Mouse (Mus musculus) heart, embryonic 15.5 days (tissue): ENCODE measurements around the gene Mycbpap. TPM values are rescaled to one million over a fixed set of nuclear protein-coding genes. Genes with fewer than 3 reads are reported as not detected.

Source experiments
- ATAC-seq: fragments of 200-750 bp; cut with Nextera tagmentation; replicated peaks from 2 replicates; pipeline ENCODE4 v1.8.0; 2017; ENCODE audit warnings: low read depth, moderate TSS enrichment; ENCODE audit not compliant: insufficient number of reproducible peaks, insufficient read depth, low FRiP score
- H3K27ac ChIP-seq: fragments of 300-500 bp; sonication (generic); 2 replicates; pipeline ENCODE4 v1.5.1; 2015; ENCODE audit warnings: mild to moderate bottlenecking, inconsistent platforms
- H3K27me3 ChIP-seq: fragments of 300-500 bp; sonication (generic); 2 replicates; pipeline ENCODE4 v1.6.1; 2015; ENCODE audit warnings: inconsistent platforms
- H3K36me3 ChIP-seq: fragments of 300-500 bp; sonication (generic); 2 replicates; pipeline ENCODE4 v1.6.1; 2015; ENCODE audit warnings: mild to moderate bottlenecking, inconsistent platforms
- H3K4me1 ChIP-seq: fragments of 300-500 bp; sonication (generic); replicated peaks from 2 replicates; pipeline ENCODE4 v1.6.1; 2015; ENCODE audit warnings: inconsistent platforms
- H3K4me2 ChIP-seq: fragments of 300-500 bp; sonication (generic); 2 replicates; pipeline ENCODE4 v1.6.1; 2015; ENCODE audit warnings: inconsistent platforms, mild to moderate bottlenecking, moderate library complexity
- H3K4me3 ChIP-seq: fragments of 300-500 bp; sonication (generic); 2 replicates; pipeline ENCODE4 v1.5.1; 2015; ENCODE audit warnings: mild to moderate bottlenecking, inconsistent platforms
- H3K9ac ChIP-seq: fragments of 300-500 bp; sonication (generic); 2 replicates; pipeline ENCODE4 v1.6.1; 2015; ENCODE audit warnings: mild to moderate bottlenecking, inconsistent platforms
- H3K9me3 ChIP-seq: fragments of 300-500 bp; sonication (generic); replicated peaks from 2 replicates; pipeline ENCODE4 v1.6.1; 2016; ENCODE audit warnings: inconsistent platforms
- WGBS: fragments of 180-500 bp; shearing (Covaris S2); methylation state at CpG from one replicate; pipeline ENCODE4 v1.1.7; 2015; ENCODE audit warnings: mixed read lengths; 5-methylcytosine and 5-hydroxymethylcytosine counted together
- polyA plus RNA-seq: library from polyadenylated mRNA; unstranded; fragments of >200 nt; fragmentation: Nextera tagmentation; extraction: Ambion mirVana; gene quantifications from 2 replicates; pipeline ENCODE4 v1.2.1, GENCODE M21; 2015

Gene Mycbpap
- polyA plus RNA-seq, 1 experiment from 2014 or later, result 6.1 TPM

DNA sequence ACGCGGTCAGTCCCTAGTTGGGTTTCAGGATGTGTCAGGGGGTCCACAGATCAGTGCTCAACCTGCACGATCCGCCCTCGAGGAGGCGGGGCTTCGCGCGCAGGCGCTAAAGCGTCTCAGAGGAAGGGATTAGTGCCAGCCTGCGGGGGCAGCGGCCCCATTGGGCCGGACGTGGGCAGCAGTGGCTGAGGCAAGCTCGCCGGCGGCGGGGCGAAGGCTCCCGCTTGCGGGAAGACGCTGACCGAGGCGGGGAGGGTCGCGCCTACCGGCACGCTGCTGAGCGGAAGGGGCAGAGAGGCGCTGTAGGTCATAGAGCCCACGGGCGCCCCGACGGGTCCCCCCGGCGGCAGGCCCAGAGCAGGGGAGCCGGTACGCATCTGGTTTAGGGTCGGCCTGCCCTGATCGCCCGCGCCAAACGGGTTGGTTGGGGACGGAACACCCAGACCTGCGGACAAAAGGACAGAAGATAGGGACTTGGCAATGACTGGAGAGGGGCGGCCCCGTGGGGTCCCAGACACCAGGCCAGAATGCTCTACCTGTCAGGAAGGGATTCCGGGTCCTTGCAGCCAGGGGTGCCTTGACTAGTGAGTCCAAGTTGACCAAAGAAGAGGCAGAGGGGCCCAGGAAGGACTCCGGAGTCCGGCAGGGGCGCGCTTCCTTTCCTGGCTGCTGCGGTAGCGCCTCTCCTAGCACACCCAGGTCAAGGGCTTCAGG, 30.4 kb downstream of the Mycbpap start:
- Histone ChIP-seq H3K36me3 (peaks cover 11% of the 10 kb centered on the region; the same call in 1 of the 2 replicates), H3K4me2 (peak overlapping the region; percentile 66), H3K27me3 (peaks cover 50% of the 10 kb centered on the region), H3K9ac (peak overlapping the region; percentile 46), H3K9me3 (no peaks in the 10 kb centered on the region), H3K4me3 (peak overlapping the region; percentile 49), H3K27ac (no peak overlapping the region), H3K4me1 (peaks cover 28% of the 10 kb centered on the region)
- ATAC-seq, result no peak
- 17% methylated on average over 55 of the region's 55 CpGs for WGBS

DNA sequence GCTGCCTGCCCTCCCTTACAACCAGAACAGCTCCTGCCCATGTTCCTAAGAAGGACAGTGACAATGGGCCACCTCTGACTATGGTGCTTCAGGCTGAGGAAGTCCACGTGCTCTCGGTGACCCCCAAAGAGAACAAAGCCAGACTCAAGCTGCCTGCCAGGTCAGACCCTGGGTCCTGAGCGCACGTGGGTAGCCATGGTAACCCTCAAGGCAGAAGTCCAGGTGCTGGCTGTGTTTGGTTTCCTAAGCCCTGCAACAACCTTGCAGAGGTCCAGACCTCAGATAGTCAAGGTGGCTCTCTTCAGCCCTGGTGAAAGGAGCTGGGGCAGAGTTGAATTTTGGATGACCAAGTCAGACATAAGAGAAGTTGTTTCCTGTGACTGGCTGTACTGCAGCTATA, 31.8 kb downstream of the Mycbpap start:
- H3K36me3 ChIP-seq, result peaks cover 11% of the 10 kb centered on the region; the same call in 1 of the 2 replicates
- no peaks in the 10 kb centered on the region for H3K9me3 ChIP-seq
- H3K9ac ChIP-seq, result no peak overlapping the region
- peaks cover 21% of the 10 kb centered on the region for H3K4me1 ChIP-seq
- no peak overlapping the region for H3K4me2 ChIP-seq
- no peak overlapping the region for H3K27ac ChIP-seq
- no peak for ATAC-seq
- H3K27me3 ChIP-seq, result peaks cover 61% of the 10 kb centered on the region
- WGBS, result 54% methylated on average over 4 of the region's 4 CpGs
- H3K4me3 ChIP-seq, result no peak overlapping the region

DNA sequence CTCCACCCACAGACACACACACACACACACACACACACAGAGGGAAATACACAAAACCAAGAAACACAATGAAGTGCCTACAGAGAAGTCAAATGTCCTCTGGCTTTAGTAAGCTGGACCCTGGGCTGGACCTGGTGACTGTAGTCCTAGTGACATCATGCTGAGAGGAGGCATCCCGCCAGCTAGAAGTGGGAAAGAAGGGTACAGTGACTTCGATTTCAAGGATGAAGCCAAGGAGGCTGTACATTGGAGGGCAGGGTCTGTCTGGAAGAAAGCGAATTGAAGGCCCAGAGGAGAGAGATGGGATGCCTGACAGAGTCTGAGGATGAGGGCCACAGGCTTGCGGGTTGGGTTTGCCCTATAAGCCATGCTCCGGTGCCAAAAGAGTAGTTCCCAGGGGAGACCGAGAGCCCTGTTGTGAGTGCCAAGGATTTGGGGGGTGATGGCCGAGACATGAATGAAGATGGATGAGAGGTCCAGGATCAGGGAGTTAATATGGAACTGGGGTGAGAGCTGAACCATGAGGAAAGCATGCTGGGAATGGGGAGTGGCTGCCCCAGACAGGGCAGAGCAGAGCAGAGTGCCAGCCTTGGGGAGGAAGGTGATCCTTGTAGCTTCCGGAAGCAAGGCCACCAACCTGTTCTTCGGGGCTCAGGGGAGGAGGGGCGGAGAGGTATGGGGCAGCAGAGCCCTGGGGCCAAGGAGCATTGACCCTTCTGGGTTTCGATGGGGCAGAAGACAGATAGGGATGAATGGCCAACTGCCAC, 32.6 kb downstream of the Mycbpap start:
- no peak overlapping the region for H3K27ac ChIP-seq
- WGBS, result 81% methylated on average over 11 of the region's 11 CpGs
- H3K36me3 ChIP-seq, result peaks cover 6% of the 10 kb centered on the region; the same call in 1 of the 2 replicates
- no peaks in the 10 kb centered on the region for H3K9me3 ChIP-seq
- no peak overlapping the region for H3K4me2 ChIP-seq
- no peak overlapping the region for H3K9ac ChIP-seq
- peaks cover 18% of the 10 kb centered on the region for H3K4me1 ChIP-seq
- peaks cover 61% of the 10 kb centered on the region for H3K27me3 ChIP-seq
- no peak overlapping the region for H3K4me3 ChIP-seq
- ATAC-seq, result no peak

DNA sequence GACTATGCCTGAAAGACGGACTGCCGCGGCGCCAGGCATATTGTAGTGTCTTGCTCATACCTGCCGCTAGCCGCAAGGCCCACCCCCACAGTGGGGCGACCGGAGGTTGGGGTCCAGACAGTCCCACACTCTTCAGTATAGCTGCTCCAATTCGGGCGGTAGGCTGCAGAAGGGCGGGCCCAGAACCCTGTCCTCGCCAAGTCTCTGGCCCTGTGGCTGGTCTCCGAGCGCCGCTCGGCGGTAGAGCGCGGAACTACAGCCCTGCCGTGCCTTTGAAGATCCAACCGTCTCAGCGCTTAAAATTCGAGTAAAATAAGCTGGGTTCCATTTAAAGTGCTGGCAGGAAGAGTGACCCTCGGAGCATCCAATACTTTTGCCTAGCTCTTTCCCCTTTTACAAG, 35.5 kb downstream of the Mycbpap start, which contains the start of gene Spata20:
Spata20 (minus strand) TSS at position 179 of the 400 bp plus-strand sequence.
- peak; percentile 48; the same call in 1 of the 2 replicates for ATAC-seq
- 3% methylated on average over 24 of the region's 24 CpGs for whole genome bisulfite sequencing
- Histone ChIP-seq H3K4me1 (peaks cover 9% of the 10 kb centered on the region), H3K9me3 (no peaks in the 10 kb centered on the region), H3K36me3 (0 out of 2 replicates have a peak, but pooled peaks cover 5% of the 10 kb centered on the region), H3K4me2 (peak within 1 kb of the TSS; percentile 56), H3K27ac (no peak within 1 kb of the TSS), H3K9ac (0 out of 2 replicates have a peak within 1 kb of the TSS, but pooled peaks have one; percentile 16), H3K4me3 (peak within 1 kb of the TSS; percentile 27), H3K27me3 (peaks cover 46% of the 10 kb centered on the region)

DNA sequence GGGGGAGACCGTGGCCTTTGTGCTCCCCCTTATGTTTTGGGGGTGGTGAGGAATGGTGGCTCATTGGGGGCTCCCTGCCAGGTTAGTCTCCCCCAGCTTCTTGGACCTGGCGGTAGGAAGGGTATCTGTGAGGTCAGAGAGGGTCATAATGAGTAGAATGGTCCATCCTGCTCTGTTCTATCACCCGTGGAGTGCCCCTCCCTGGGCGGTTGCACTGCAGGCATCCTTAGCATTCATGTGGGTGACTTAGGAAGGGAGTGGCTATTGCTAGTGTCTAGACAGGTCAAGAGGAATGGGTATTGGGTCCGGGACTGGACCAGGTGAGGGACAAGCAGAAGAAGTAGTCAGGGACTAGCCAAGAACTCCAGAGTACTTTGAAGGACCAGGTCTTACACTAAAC, 36.3 kb downstream of the Mycbpap start:
- Histone ChIP-seq H3K4me2 (no peak overlapping the region), H3K36me3 (no peaks in the 10 kb centered on the region), H3K9ac (no peak overlapping the region), H3K27ac (no peak overlapping the region), H3K4me3 (no peak overlapping the region), H3K4me1 (peaks cover 5% of the 10 kb centered on the region), H3K27me3 (peaks cover 40% of the 10 kb centered on the region), H3K9me3 (no peaks in the 10 kb centered on the region)
- ATAC-seq, result no peak
- WGBS, result 66% methylated on average over 5 of the region's 5 CpGs

DNA sequence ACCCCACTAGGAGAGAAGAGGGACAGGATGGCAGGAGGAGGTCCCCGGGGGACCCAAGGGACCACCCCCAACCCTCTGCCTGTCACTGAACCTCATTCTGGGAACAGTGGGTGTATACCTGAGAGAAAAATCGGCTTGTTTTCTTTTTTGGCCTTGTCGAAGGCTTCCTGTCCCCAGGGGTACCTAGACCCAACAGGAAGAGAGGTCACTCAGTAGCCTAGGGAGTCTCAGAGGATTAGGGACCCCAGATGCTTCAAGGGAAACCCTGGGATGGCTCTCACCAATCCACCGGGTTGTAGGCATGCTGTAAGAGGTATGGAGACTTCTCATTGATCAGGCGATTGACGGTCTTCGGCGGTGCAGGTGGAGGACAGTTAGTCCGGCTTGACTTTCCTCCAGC, 36.9 kb downstream of the Mycbpap start:
- H3K4me1 ChIP-seq, result peaks cover 5% of the 10 kb centered on the region
- H3K4me3 ChIP-seq, result no peak overlapping the region
- H3K27me3 ChIP-seq, result peaks cover 35% of the 10 kb centered on the region
- no peak overlapping the region for H3K4me2 ChIP-seq
- H3K36me3 ChIP-seq, result no peaks in the 10 kb centered on the region
- no peak overlapping the region for H3K9ac ChIP-seq
- H3K27ac ChIP-seq, result no peak overlapping the region
- ATAC-seq, result no peak
- H3K9me3 ChIP-seq, result no peaks in the 10 kb centered on the region
- 88% methylated on average over 9 of the region's 9 CpGs for WGBS

DNA sequence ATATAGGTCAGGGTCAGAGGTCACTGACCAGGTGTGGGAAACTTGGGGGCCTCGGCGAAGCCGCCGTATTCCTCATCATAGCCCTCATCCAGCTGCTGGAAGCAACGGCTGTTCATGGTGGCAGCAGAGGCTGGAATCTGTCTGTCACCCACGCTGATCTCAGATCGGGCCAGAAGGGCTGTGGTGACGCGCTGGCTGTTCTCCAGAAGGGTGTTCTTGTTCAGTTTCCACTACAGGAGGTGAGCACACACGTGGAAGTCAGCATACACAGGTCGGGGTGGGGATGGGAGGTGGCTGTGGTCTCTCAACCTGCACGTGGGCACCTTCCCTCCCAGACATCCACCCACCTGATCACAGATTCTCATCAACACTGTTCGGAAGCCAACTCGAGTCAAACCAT, 37.6 kb downstream of the Mycbpap start:
- Histone ChIP-seq H3K4me3 (no peak overlapping the region), H3K4me2 (no peak overlapping the region), H3K27me3 (peaks cover 36% of the 10 kb centered on the region), H3K9ac (no peak overlapping the region), H3K9me3 (no peaks in the 10 kb centered on the region), H3K4me1 (peaks cover 5% of the 10 kb centered on the region), H3K27ac (no peak overlapping the region), H3K36me3 (no peaks in the 10 kb centered on the region)
- ATAC-seq, result no peak
- WGBS, result 67% methylated on average over 14 of the region's 14 CpGs

DNA sequence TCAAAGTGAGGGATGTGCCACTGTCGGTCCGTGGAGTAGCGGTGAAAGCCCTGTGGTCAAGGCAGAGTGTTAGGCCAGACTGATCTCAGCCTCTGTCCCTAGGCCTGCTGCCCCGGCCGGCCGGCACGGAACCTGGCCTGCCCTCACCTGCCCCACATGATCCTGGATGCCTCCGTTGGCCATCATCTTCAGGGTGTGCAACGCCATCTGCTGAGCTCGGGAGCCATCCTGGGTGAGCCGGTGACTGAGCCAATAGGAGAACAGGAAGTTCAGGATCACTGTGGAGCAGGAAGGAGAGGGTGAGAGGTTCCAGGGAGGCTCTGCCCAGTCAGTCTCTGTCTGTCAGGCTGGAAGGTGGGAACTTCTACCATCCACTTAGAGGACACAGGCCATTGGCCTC, 38.1 kb downstream of the Mycbpap start:
- H3K9me3 ChIP-seq, result no peaks in the 10 kb centered on the region
- no peak overlapping the region for H3K9ac ChIP-seq
- no peak for ATAC-seq
- peaks cover 39% of the 10 kb centered on the region for H3K27me3 ChIP-seq
- peaks cover 5% of the 10 kb centered on the region for H3K4me1 ChIP-seq
- H3K4me2 ChIP-seq, result no peak overlapping the region
- no peak overlapping the region for H3K4me3 ChIP-seq
- H3K36me3 ChIP-seq, result no peaks in the 10 kb centered on the region
- 71% methylated on average over 11 of the region's 11 CpGs for WGBS
- no peak overlapping the region for H3K27ac ChIP-seq

DNA sequence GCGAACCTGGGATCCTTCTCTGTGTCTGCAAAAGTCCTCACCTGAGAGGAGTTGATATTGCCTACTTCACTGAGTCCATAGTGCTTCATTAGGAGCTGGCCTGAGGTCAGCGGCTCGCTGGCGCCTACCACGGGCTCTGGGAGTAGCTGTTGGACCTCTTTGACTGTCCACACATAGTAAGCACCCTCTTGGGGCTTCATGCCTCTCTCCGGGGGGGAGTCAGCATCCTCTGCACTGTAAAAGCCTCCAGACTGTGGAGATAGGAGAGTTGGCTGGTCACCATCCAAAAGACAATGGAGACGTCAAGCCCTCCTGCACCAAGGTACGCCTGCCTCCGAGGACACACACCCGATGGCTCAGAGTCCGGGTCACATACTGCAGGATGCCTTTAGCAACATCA, 38.8 kb downstream of the Mycbpap start:
- H3K4me3 ChIP-seq, result no peak overlapping the region
- 86% methylated on average over 11 of the region's 11 CpGs for WGBS
- no peaks in the 10 kb centered on the region for H3K36me3 ChIP-seq
- H3K27me3 ChIP-seq, result peaks cover 40% of the 10 kb centered on the region
- H3K9me3 ChIP-seq, result no peaks in the 10 kb centered on the region
- H3K9ac ChIP-seq, result no peak overlapping the region
- no peak overlapping the region for H3K27ac ChIP-seq
- ATAC-seq, result no peak
- no peak overlapping the region for H3K4me2 ChIP-seq
- peaks cover 5% of the 10 kb centered on the region for H3K4me1 ChIP-seq

DNA sequence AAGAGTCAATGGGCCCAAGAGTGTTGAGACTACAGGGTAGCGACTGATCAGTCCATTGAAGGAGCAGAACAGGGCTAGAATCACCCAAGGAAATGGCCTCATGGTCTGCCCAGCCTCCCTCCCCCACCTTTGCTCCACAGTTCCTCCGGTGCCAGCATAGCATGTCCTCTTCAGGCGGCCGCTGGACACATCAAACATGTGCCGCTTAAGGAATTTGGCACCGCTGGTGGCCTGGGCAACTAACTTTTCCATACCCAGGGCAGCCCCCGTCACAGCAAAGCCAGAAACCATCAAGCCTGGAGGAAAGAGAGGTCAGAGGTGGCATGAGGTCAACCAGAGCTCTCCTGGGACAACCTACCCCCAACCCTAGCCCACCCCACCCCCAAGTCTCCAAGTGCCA, 39.6 kb downstream of the Mycbpap start:
- WGBS, result 87% methylated on average over 7 of the region's 7 CpGs
- Histone ChIP-seq H3K4me3 (no peak overlapping the region), H3K36me3 (no peaks in the 10 kb centered on the region), H3K27me3 (peaks cover 42% of the 10 kb centered on the region), H3K4me1 (peaks cover 5% of the 10 kb centered on the region), H3K4me2 (no peak overlapping the region), H3K9me3 (no peaks in the 10 kb centered on the region), H3K9ac (no peak overlapping the region), H3K27ac (no peak overlapping the region)
- no peak for ATAC-seq

DNA sequence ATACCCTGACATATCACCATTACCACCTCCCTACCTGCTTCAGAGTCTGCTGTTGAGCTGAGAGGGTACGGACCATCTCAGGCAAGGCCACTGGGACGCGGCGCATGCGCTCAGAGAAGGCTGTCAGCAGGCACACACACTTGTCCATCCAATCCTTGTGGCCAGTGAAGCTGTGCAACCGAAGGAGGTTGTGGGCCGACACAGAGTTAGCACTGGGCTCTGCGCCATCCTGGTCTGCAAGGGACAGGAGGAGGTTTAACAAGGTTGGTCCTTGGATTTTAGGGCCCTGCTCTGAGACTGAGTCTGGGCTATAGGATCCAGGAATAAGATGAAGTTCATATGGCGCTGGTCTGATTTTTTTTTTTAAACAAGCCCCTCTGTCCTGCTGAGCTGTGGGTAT, 41.2 kb downstream of the Mycbpap start:
- Histone ChIP-seq H3K27ac (no peak overlapping the region), H3K9ac (no peak overlapping the region), H3K4me2 (no peak overlapping the region), H3K36me3 (no peaks in the 10 kb centered on the region), H3K27me3 (peaks cover 45% of the 10 kb centered on the region), H3K4me1 (peaks cover 7% of the 10 kb centered on the region), H3K4me3 (no peak overlapping the region), H3K9me3 (no peaks in the 10 kb centered on the region)
- 81% methylated on average over 9 of the region's 9 CpGs for WGBS
- no peak for ATAC-seq
